Mouse (Mus musculus) MEL (cell line): ENCODE results near the gene Mael. TPM values are rescaled to one million over a fixed set of nuclear protein-coding genes. Genes with fewer than 3 reads are reported as not detected.

Experiments used
- DNase-seq: peaks from one replicate; pipeline ENCODE4 v3.0.0; 2011; ENCODE audit warnings: low read depth, low spot score
- H3K27ac ChIP-seq: 2 replicates; pipeline ENCODE4 v1.5.1; 2012; ENCODE audit warnings: low read depth, mild to moderate bottlenecking, control low read depth, low read length, moderate library complexity; ENCODE audit not compliant: control insufficient read depth
- H3K27me3 ChIP-seq, 2 experiments: fragments of 150-350 bp in 1 of 2; sonication (generic) in 1 of 2; 2 replicates each; pipeline ENCODE4 v1.6.1; 2012; ENCODE audit warnings: low read length in 2 of 2, mild to moderate bottlenecking in 2 of 2, improper control_type of control experiment in 1 of 2, moderate library complexity in 1 of 2; ENCODE audit not compliant: insufficient read depth in 2 of 2, control insufficient read depth in 1 of 2
- H3K36me3 ChIP-seq, 2 experiments: 2 replicates each; pipeline ENCODE4 v1.6.1; 2012 to 2014; ENCODE audit warnings: low read length in 2 of 2, improper control_type of control experiment in 1 of 2, inconsistent platforms in 1 of 2, mild to moderate bottlenecking in 1 of 2; ENCODE audit not compliant: insufficient read depth in 2 of 2, control insufficient read depth in 1 of 2
- H3K4me1 ChIP-seq, 2 experiments: fragments of 150-350 bp in 1 of 2; sonication (generic) in 1 of 2; 2 replicates each; pipeline ENCODE4 v1.6.1; 2012; ENCODE audit warnings: low read length in 2 of 2, improper control_type of control experiment in 1 of 2, mild to moderate bottlenecking in 1 of 2; ENCODE audit not compliant: insufficient read depth in 2 of 2, control insufficient read depth in 1 of 2
- H3K4me3 ChIP-seq, 2 experiments: fragments of 150-350 bp in 1 of 2; sonication (generic) in 1 of 2; 2 replicates each; pipeline ENCODE4 v1.5.1; 2012; ENCODE audit warnings: low read depth in 2 of 2, low read length in 2 of 2, mild to moderate bottlenecking in 2 of 2, moderate library complexity in 2 of 2, control low read depth in 1 of 2, improper control_type of control experiment in 1 of 2; ENCODE audit not compliant: control insufficient read depth in 1 of 2, insufficient read depth in 1 of 2
- H3K79me2 ChIP-seq: 2 replicates; pipeline ENCODE4 v1.6.1; 2012; ENCODE audit warnings: mild to moderate bottlenecking, low read length, moderate library complexity; ENCODE audit not compliant: control insufficient read depth, poor library complexity, insufficient read depth
- H3K9ac ChIP-seq: 2 replicates; pipeline ENCODE4 v1.6.1; 2012; ENCODE audit warnings: low read depth, mild to moderate bottlenecking, control low read depth, low read length, moderate library complexity; ENCODE audit not compliant: control insufficient read depth, poor library complexity, severe bottlenecking
- H3K9me3 ChIP-seq: fragments of 150-350 bp; sonication (generic); replicated peaks from 2 replicates; pipeline ENCODE4 v1.6.1; 2012; ENCODE audit warnings: mild to moderate bottlenecking, low read length, improper control_type of control experiment, moderate library complexity; ENCODE audit not compliant: insufficient read depth
- CHD1 ChIP-seq: IDR thresholded peaks from 2 replicates; pipeline ENCODE4 v1.6.1; 2012; ENCODE audit warnings: low read depth, mild to moderate bottlenecking, inconsistent platforms, low read length, improper control_type of control experiment
- CTCF ChIP-seq, 3 experiments: IDR thresholded peaks in 2 of 3; conservative IDR thresholded peaks in 1 of 3; 2 replicates each; pipeline ENCODE4 v1.5.1; 2011 to 2012; ENCODE audit warnings: low read length in 3 of 3, low read depth in 2 of 3, mild to moderate bottlenecking in 2 of 3, improper control_type of control experiment in 1 of 3, inconsistent platforms in 1 of 3, mixed read lengths in 1 of 3, moderate library complexity in 1 of 3; ENCODE audit not compliant: control insufficient read depth in 1 of 3, insufficient read depth in 1 of 3, poor library complexity in 1 of 3, severe bottlenecking in 1 of 3
- ETS1 ChIP-seq: IDR thresholded peaks from 2 replicates; pipeline ENCODE4 v1.6.1; 2012; ENCODE audit warnings: low read depth, mild to moderate bottlenecking, inconsistent platforms, low read length, improper control_type of control experiment, moderate library complexity
- GABPA ChIP-seq: IDR thresholded peaks from 2 replicates; pipeline ENCODE4 v1.6.1; 2012; ENCODE audit warnings: low read depth, mild to moderate bottlenecking, inconsistent platforms, low read length, improper control_type of control experiment, moderate library complexity
- HCFC1 ChIP-seq: IDR thresholded peaks from 2 replicates; pipeline ENCODE4 v1.6.1; 2012; ENCODE audit warnings: low read depth, mild to moderate bottlenecking, inconsistent platforms, low read length, improper control_type of control experiment, moderate library complexity
- KAT2A ChIP-seq: conservative IDR thresholded peaks from 2 replicates; pipeline ENCODE4 v1.6.1; 2012; ENCODE audit warnings: low read depth, low read length, improper control_type of control experiment, inconsistent platforms
- MAFK ChIP-seq: IDR thresholded peaks from 2 replicates; pipeline ENCODE4 v1.6.1; 2011; ENCODE audit warnings: low read depth, mild to moderate bottlenecking, low read length, improper control_type of control experiment, borderline replicate concordance
- MAZ ChIP-seq: IDR thresholded peaks from 2 replicates; pipeline ENCODE4 v1.6.1; 2012; ENCODE audit warnings: low read depth, mild to moderate bottlenecking, inconsistent platforms, low read length, improper control_type of control experiment
- MXI1 ChIP-seq: IDR thresholded peaks from 2 replicates; pipeline ENCODE4 v1.6.1; 2011; ENCODE audit warnings: mild to moderate bottlenecking, low read depth, low read length, improper control_type of control experiment
- MYC ChIP-seq: IDR thresholded peaks from 2 replicates; pipeline ENCODE4 v1.6.1; 2011; ENCODE audit warnings: low read depth, mild to moderate bottlenecking, low read length, improper control_type of control experiment, moderate library complexity
- NRF1 ChIP-seq: IDR thresholded peaks from 2 replicates; pipeline ENCODE4 v1.6.1; 2014; ENCODE audit warnings: low read depth, mild to moderate bottlenecking, inconsistent platforms, low read length, improper control_type of control experiment, moderate library complexity; ENCODE audit not compliant: poor library complexity, insufficient read depth, severe bottlenecking
- POLR2AphosphoS2 ChIP-seq: IDR thresholded peaks from 2 replicates; pipeline ENCODE4 v1.6.1; 2011; ENCODE audit warnings: low read length, improper control_type of control experiment
- RAD21 ChIP-seq: IDR thresholded peaks from 2 replicates; pipeline ENCODE4 v1.6.1; 2011; ENCODE audit warnings: mild to moderate bottlenecking, low read depth, low read length, improper control_type of control experiment
- SIN3A ChIP-seq: IDR thresholded peaks from 2 replicates; pipeline ENCODE4 v1.6.1; 2012; ENCODE audit warnings: low read length, improper control_type of control experiment, inconsistent platforms
- TBP ChIP-seq: IDR thresholded peaks from 2 replicates; pipeline ENCODE4 v1.8.0; 2011; ENCODE audit warnings: low read depth, low read length, improper control_type of control experiment
- TCF12 ChIP-seq: IDR thresholded peaks from 2 replicates; pipeline ENCODE4 v1.6.1; 2014; ENCODE audit warnings: low read depth, mild to moderate bottlenecking, inconsistent platforms, low read length, improper control_type of control experiment, moderate library complexity
- UBTF ChIP-seq: IDR thresholded peaks from 2 replicates; pipeline ENCODE4 v1.6.1; 2012; ENCODE audit warnings: low read depth, mild to moderate bottlenecking, inconsistent platforms, low read length, improper control_type of control experiment, moderate library complexity, borderline replicate concordance; ENCODE audit not compliant: insufficient read depth
- USF1 ChIP-seq: IDR thresholded peaks from 2 replicates; pipeline ENCODE4 v1.6.1; 2014; ENCODE audit warnings: low read depth, mild to moderate bottlenecking, inconsistent platforms, low read length, improper control_type of control experiment, moderate library complexity
- polyA plus RNA-seq, 2 experiments: library from polyadenylated mRNA; stranded (reverse) in 1 of 2; unstranded in 1 of 2; fragments of >175 nt in 1 of 2; fragments of >200 nt in 1 of 2; gene quantifications; 2 replicates each; pipeline versions ENCODE4 v1.2.1 to v1.2.4; 2012; ENCODE audit warnings: low replicate concordance in 2 of 2, low read depth in 1 of 2; ENCODE audit not compliant: insufficient read length in 2 of 2, insufficient read depth in 1 of 2, missing spikeins in 1 of 2
- total RNA-seq: library from RNA; depleted of rRNA; stranded (reverse); fragments of 300-350 nt; gene quantifications from 2 replicates; pipeline ENCODE4 v1.2.3, GENCODE M21; 2012

Gene Mael
- total and polyA plus RNA-seq, 3 experiments, result not detected

GRCm38 (mm10) chr1:166172992-166173391, 65.6 kb downstream of the Mael start:
- Histone ChIP-seq H3K27ac (no peak overlapping the region), H3K9ac (no peak overlapping the region), H3K4me1 (no peaks in the 10 kb centered on the region), H3K4me3 (no peak overlapping the region), H3K36me3 (no peaks in the 10 kb centered on the region), H3K9me3 (no peaks in the 10 kb centered on the region), H3K79me2 (no peaks in the 10 kb centered on the region), H3K27me3 (peaks cover 0 to 1% of the 10 kb centered on the region in 2 experiments; a peak in 1 of 4 replicates)
- no peak for TF ChIP-seq ETS1
- TF ChIP-seq MAZ, result no peak
- no peak for TF ChIP-seq CTCF (IDR thresholded peaks at IDR 0.05 in 2 of 3, conservative IDR thresholded peaks at IDR 0.05 in 1 of 3; ENCODE audit: control insufficient read depth in 1 of 3, insufficient read depth in 1 of 3, low read depth in 2 of 3, low read length in 3 of 3, poor library complexity in 1 of 3, severe bottlenecking in 1 of 3)
- TF ChIP-seq MXI1, result no peak
- no peak for TF ChIP-seq UBTF
- no peak for TF ChIP-seq KAT2A
- TF ChIP-seq RAD21, result no peak
- TF ChIP-seq MAFK, result no peak
- no peak for TF ChIP-seq NRF1
- TF ChIP-seq CHD1, result no peak
- no peak for DNase-seq

- Histone ChIP-seq H3K4me1 (no peaks in the 10 kb centered on the region), H3K9me3 (no peaks in the 10 kb centered on the region), H3K27me3 (peaks cover 0 to 1% of the 10 kb centered on the region in 2 experiments; a peak in 2 of 4 replicates)
- TF ChIP-seq TCF12, result no peak
- TF ChIP-seq MXI1, result no peak
- TF ChIP-seq USF1, result no peak
- TF ChIP-seq RAD21, result no peak
- no peak for TF ChIP-seq SIN3A
- no peak for TF ChIP-seq MYC
- no peak for TF ChIP-seq HCFC1
- no peak for TF ChIP-seq TBP
- no peak for TF ChIP-seq GABPA
- TF ChIP-seq POLR2AphosphoS2, result no peak
- TF ChIP-seq, all 39 proteins: peak for 0
- no peak overlapping the region for H3K27ac ChIP-seq
- H3K4me3 ChIP-seq, result no peak overlapping the region
- H3K79me2 ChIP-seq, result no peaks in the 10 kb centered on the region
- no peak overlapping the region for H3K9ac ChIP-seq
- no peak for DNase-seq
- H3K36me3 ChIP-seq, result no peaks in the 10 kb centered on the region
These were observed 67.7 kb downstream of the Mael start for GRCm38 (mm10) chr1:166170852-166171251.
